Mouse (Mus musculus): Measurements from ENCODE around the gene BC017158. TPM values are rescaled to one million over a fixed set of nuclear protein-coding genes. Genes with fewer than 3 reads are reported as not detected.

BC017158 gene
- polyA plus RNA-seq, 1 experiment, result 10.9 TPM

DNA sequence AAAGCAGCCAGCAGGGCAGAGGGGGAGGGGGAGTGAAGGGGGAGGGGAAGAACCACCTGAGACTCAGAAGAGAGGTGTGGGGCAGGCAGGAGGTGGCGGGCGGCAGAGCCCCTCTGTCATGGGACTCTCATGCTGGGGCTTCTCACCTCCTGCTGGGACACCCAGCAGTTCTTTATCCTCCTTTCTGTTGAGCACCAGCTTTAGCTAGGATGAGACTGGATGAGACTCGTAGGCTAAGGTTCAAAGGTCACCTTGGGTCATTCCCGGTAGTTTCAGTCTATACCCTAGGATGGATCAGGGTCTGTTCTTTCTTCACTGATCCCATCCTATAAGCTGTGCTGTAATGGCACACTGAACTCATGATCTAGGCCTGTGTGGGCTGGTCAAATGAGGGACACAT, 19.0 kb upstream of the BC017158 start:
- no peak overlapping the region for H3K4me2 ChIP-seq (ENCODE audit: low read depth)
- no peak overlapping the region for H3ac ChIP-seq (ENCODE audit: control insufficient read depth, insufficient read length)
- H3K79me2 ChIP-seq (ENCODE audit: control insufficient read depth, insufficient read depth), result no peaks in the 10 kb centered on the region
- H3K4me3 ChIP-seq, result no peak overlapping the region
- TF ChIP-seq TCF3 (IDR thresholded peaks at IDR 0.05; ENCODE audit: insufficient read length, low read depth), result no peak
- no peak for TF ChIP-seq CEBPB (IDR thresholded peaks at IDR 0.05; ENCODE audit: insufficient read depth, poor library complexity, severe bottlenecking)
- no peak for TF ChIP-seq E2F4 (IDR thresholded peaks at IDR 0.05; ENCODE audit: insufficient read depth)
- no peak for TF ChIP-seq TCF12 (IDR thresholded peaks at IDR 0.05; ENCODE audit: insufficient read depth, poor library complexity, severe bottlenecking)
- TF ChIP-seq REST (IDR thresholded peaks at IDR 0.05; ENCODE audit: insufficient read depth, insufficient read length), result no peak
- TF ChIP-seq POLR2AphosphoS2 (IDR thresholded peaks at IDR 0.05; ENCODE audit: insufficient read length, low read depth), result no peak
- TF ChIP-seq USF1 (IDR thresholded peaks at IDR 0.05; ENCODE audit: low read depth), result no peak
- TF ChIP-seq MYOD1 (IDR thresholded peaks at IDR 0.05; ENCODE audit: control insufficient read depth in 1 of 3, insufficient read length in 2 of 3, low read depth in 2 of 3), result no peak
- no peak for TF ChIP-seq POLR2A (IDR thresholded peaks at IDR 0.05; ENCODE audit: insufficient read length, low read depth)
- no peak for TF ChIP-seq MAX (IDR thresholded peaks at IDR 0.05; ENCODE audit: low read depth)
- TF ChIP-seq SRF (IDR thresholded peaks at IDR 0.05; ENCODE audit: control insufficient read depth, insufficient read length, low read depth), result no peak
- TF ChIP-seq MYOG (IDR thresholded peaks at IDR 0.05; ENCODE audit: control insufficient read depth in 1 of 3, insufficient read depth in 1 of 3, insufficient read length in 2 of 3, low read depth in 2 of 3), result no peak
- no peaks in the 10 kb centered on the region for H3K27me3 ChIP-seq (ENCODE audit: control insufficient read depth, insufficient read depth, insufficient read length)
- no peaks in the 10 kb centered on the region for H3K36me3 ChIP-seq (ENCODE audit: control insufficient read depth, insufficient read depth)

DNA sequence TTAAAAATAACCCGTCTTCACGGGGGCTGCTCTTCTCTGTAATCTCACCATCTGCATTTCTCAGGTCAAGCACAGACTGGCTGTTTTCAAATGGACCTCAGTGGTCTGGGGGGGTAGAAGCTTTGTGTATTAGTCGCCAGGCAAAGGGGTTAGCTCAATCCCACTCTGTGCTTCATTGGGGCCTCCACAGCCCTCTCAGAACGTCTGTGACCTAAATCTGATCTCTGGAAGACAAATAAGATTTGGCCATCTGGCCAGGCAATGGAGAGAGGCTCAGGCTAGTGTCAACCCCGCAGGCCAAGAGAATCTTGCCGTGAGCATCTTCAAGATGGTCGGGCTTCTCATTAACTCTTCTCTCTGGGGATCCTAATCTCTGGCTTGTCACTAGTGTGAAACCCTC, 16.5 kb upstream of the BC017158 start:
- Histone ChIP-seq H3ac (ENCODE audit: control insufficient read depth, insufficient read length) (no peak overlapping the region), H3K4me2 (ENCODE audit: low read depth) (no peak overlapping the region), H3K36me3 (ENCODE audit: control insufficient read depth, insufficient read depth) (no peaks in the 10 kb centered on the region), H3K27me3 (ENCODE audit: control insufficient read depth, insufficient read depth, insufficient read length) (no peaks in the 10 kb centered on the region), H3K79me2 (ENCODE audit: control insufficient read depth, insufficient read depth) (no peaks in the 10 kb centered on the region), H3K4me3 (no peak overlapping the region)
- TF ChIP-seq TCF3 (IDR thresholded peaks at IDR 0.05; ENCODE audit: insufficient read length, low read depth) (no peak), REST (IDR thresholded peaks at IDR 0.05; ENCODE audit: insufficient read depth, insufficient read length) (no peak), MAX (IDR thresholded peaks at IDR 0.05; ENCODE audit: low read depth) (no peak), MYOD1 (IDR thresholded peaks at IDR 0.05; ENCODE audit: control insufficient read depth in 1 of 3, insufficient read length in 2 of 3, low read depth in 2 of 3) (no peak), CEBPB (IDR thresholded peaks at IDR 0.05; ENCODE audit: insufficient read depth, poor library complexity, severe bottlenecking) (no peak), MYOG (IDR thresholded peaks at IDR 0.05; ENCODE audit: control insufficient read depth in 1 of 3, insufficient read depth in 1 of 3, insufficient read length in 2 of 3, low read depth in 2 of 3) (no peak), E2F4 (IDR thresholded peaks at IDR 0.05; ENCODE audit: insufficient read depth) (no peak), USF1 (IDR thresholded peaks at IDR 0.05; ENCODE audit: low read depth) (no peak), SRF (IDR thresholded peaks at IDR 0.05; ENCODE audit: control insufficient read depth, insufficient read length, low read depth) (no peak), TCF12 (IDR thresholded peaks at IDR 0.05; ENCODE audit: insufficient read depth, poor library complexity, severe bottlenecking) (no peak), POLR2A (IDR thresholded peaks at IDR 0.05; ENCODE audit: insufficient read length, low read depth) (no peak), POLR2AphosphoS2 (IDR thresholded peaks at IDR 0.05; ENCODE audit: insufficient read length, low read depth) (no peak)

DNA sequence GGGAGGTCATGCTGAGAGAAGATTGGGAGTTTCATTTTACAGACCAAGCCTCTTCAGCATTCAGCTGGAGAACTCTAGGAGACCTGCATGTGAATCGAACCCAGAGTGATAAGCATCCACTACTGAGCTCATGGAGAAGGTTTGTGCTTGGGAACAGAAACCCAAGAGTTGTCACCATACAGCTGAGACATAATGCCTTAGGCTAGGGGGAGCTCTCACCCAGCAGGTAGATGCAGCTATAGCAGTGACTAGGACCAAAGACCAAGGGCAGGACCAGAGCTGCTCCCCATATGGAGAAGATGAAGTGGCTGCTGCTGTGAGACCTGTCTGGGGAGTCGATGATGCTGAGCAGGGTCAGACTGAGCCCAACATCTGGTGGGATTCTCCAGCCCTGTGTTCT, 15.6 kb upstream of the BC017158 start:
- no peak overlapping the region for H3K4me2 ChIP-seq (ENCODE audit: low read depth)
- no peaks in the 10 kb centered on the region for H3K36me3 ChIP-seq (ENCODE audit: control insufficient read depth, insufficient read depth)
- no peak for TF ChIP-seq MAX (IDR thresholded peaks at IDR 0.05; ENCODE audit: low read depth)
- no peak for TF ChIP-seq POLR2AphosphoS2 (IDR thresholded peaks at IDR 0.05; ENCODE audit: insufficient read length, low read depth)
- TF ChIP-seq SRF (IDR thresholded peaks at IDR 0.05; ENCODE audit: control insufficient read depth, insufficient read length, low read depth), result no peak
- no peak for TF ChIP-seq E2F4 (IDR thresholded peaks at IDR 0.05; ENCODE audit: insufficient read depth)
- TF ChIP-seq TCF12 (IDR thresholded peaks at IDR 0.05; ENCODE audit: insufficient read depth, poor library complexity, severe bottlenecking), result no peak
- H3K27me3 ChIP-seq (ENCODE audit: control insufficient read depth, insufficient read depth, insufficient read length), result no peaks in the 10 kb centered on the region
- H3ac ChIP-seq (ENCODE audit: control insufficient read depth, insufficient read length), result no peak overlapping the region
- H3K4me3 ChIP-seq, result no peak overlapping the region
- no peaks in the 10 kb centered on the region for H3K79me2 ChIP-seq (ENCODE audit: control insufficient read depth, insufficient read depth)

DNA sequence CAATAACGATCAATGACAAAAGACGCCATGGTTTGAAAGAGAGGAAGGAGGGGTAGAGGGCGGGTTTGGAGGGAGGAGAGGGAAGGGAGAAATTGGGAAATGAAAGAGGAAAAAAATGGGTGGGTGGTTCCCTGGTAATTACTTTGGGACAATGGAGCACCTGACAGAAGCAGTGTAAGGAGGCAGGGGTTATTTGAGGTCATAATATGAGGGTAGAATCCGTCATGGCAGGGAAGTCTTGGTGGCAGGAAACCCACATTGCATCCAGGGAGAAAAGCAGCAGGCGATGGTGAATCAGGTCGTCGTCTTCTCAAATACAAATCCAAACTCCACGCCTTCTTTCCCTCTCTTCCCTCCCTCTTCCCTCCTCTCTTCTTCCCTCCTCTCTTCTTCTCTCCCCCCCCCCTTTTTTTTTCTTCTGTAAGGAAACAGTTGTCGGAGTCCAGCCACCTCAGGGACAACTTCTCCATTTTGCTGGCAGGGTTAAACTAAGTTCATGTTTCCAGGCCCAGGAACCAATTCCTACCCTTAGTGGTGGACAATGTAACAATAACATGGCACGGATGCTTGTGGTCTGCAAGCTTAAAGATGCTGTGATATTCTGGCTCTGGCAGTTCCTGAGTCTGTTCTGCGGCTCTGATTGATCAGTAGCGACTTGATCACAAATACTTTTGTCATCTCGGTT, 14.5 kb upstream of the BC017158 start:
- TF ChIP-seq E2F4 (IDR thresholded peaks at IDR 0.05; ENCODE audit: insufficient read depth), result no peak
- TF ChIP-seq POLR2AphosphoS2 (IDR thresholded peaks at IDR 0.05; ENCODE audit: insufficient read length, low read depth), result no peak
- no peak for TF ChIP-seq SRF (IDR thresholded peaks at IDR 0.05; ENCODE audit: control insufficient read depth, insufficient read length, low read depth)
- TF ChIP-seq MYOG (IDR thresholded peaks at IDR 0.05; ENCODE audit: control insufficient read depth in 1 of 3, insufficient read depth in 1 of 3, insufficient read length in 2 of 3, low read depth in 2 of 3), result no peak
- TF ChIP-seq TCF3 (IDR thresholded peaks at IDR 0.05; ENCODE audit: insufficient read length, low read depth), result no peak
- TF ChIP-seq REST (IDR thresholded peaks at IDR 0.05; ENCODE audit: insufficient read depth, insufficient read length), result no peak
- TF ChIP-seq MYOD1 (IDR thresholded peaks at IDR 0.05; ENCODE audit: control insufficient read depth in 1 of 3, insufficient read length in 2 of 3, low read depth in 2 of 3), result no peak
- TF ChIP-seq POLR2A (IDR thresholded peaks at IDR 0.05; ENCODE audit: insufficient read length, low read depth), result no peak
- Histone ChIP-seq H3ac (ENCODE audit: control insufficient read depth, insufficient read length) (no peak overlapping the region), H3K4me2 (ENCODE audit: low read depth) (no peak overlapping the region), H3K79me2 (ENCODE audit: control insufficient read depth, insufficient read depth) (no peaks in the 10 kb centered on the region), H3K4me3 (no peak overlapping the region), H3K27me3 (ENCODE audit: control insufficient read depth, insufficient read depth, insufficient read length) (no peaks in the 10 kb centered on the region), H3K36me3 (ENCODE audit: control insufficient read depth, insufficient read depth) (no peaks in the 10 kb centered on the region)

DNA sequence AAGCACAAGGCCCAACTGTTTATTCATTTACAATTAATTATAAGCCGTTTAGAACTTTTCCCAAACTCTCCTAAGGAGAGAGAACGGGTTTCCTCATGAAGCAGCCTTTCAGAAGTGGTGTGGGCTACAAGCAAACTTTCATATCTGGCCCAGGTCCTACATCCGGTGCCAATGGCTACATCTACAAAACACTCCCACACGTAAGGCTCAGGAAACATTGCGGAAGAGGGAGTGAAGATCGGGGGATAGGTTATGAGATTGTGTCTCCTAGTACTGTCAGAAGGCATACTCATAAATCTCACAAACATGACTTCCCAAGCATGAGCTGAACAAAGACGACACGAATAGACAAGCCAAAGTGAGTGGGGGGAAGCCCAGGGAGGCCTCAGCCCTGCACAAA, 13.8 kb upstream of the BC017158 start:
- H3K4me2 ChIP-seq (ENCODE audit: low read depth), result no peak overlapping the region
- no peak overlapping the region for H3ac ChIP-seq (ENCODE audit: control insufficient read depth, insufficient read length)
- no peak overlapping the region for H3K4me3 ChIP-seq
- no peaks in the 10 kb centered on the region for H3K79me2 ChIP-seq (ENCODE audit: control insufficient read depth, insufficient read depth)
- no peaks in the 10 kb centered on the region for H3K27me3 ChIP-seq (ENCODE audit: control insufficient read depth, insufficient read depth, insufficient read length)
- no peaks in the 10 kb centered on the region for H3K36me3 ChIP-seq (ENCODE audit: control insufficient read depth, insufficient read depth)
- TF ChIP-seq CEBPB (IDR thresholded peaks at IDR 0.05; ENCODE audit: insufficient read depth, poor library complexity, severe bottlenecking) (no peak), POLR2A (IDR thresholded peaks at IDR 0.05; ENCODE audit: insufficient read length, low read depth) (no peak), MAX (IDR thresholded peaks at IDR 0.05; ENCODE audit: low read depth) (no peak), TCF3 (IDR thresholded peaks at IDR 0.05; ENCODE audit: insufficient read length, low read depth) (no peak)

All from myocyte (in vitro differentiated cells).